Mouse (Mus musculus): ENCODE results near the gene Actbl2.

DNA sequence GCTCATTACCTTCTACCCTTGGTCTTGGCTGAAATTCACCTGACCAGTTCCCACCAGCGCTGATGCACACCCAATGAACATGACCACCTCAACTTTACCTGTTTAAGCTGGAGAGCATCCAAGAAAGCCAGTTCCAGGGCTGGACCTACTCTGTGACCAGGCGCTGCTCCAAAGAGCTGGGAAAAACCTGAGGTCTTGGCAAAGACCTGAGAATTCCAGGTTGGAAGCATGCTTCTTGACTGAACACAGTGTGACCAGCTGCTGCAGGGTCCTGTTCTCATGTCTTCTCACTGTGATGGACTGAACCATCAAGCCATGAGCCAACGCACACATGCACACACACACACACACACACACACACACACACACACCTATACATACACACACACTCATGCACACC is 46.0 kb downstream of the Actbl2 start:
- TF ChIP-seq POLR2A (IDR thresholded peaks at IDR 0.05; ENCODE audit: insufficient read depth, low read depth, low read length): no peak
- TF ChIP-seq CTCF (IDR thresholded peaks at IDR 0.05; ENCODE audit: insufficient read depth, low read depth, low read length): no peak
